Mouse (Mus musculus) small intestine, adult 2 months (tissue): ENCODE data around the gene Plgrkt.

ENCODE experiments used
- CTCF ChIP-seq: fragments of 200-500 bp; IDR thresholded peaks from 2 replicates; pipeline ENCODE4 v1.5.1; 2012; ENCODE audit warnings: low read depth, mild to moderate bottlenecking, control low read depth, inconsistent platforms, low read length, moderate library complexity, mixed read lengths; ENCODE audit not compliant: insufficient replicate concordance, insufficient read length; ENCODE audit errors: extremely low read depth
- POLR2A ChIP-seq: fragments of 200-500 bp; IDR thresholded peaks from 2 replicates; pipeline ENCODE4 v1.6.1; 2012; ENCODE audit warnings: low read depth, mild to moderate bottlenecking, control low read depth, inconsistent platforms, low read length, moderate library complexity

DNA sequence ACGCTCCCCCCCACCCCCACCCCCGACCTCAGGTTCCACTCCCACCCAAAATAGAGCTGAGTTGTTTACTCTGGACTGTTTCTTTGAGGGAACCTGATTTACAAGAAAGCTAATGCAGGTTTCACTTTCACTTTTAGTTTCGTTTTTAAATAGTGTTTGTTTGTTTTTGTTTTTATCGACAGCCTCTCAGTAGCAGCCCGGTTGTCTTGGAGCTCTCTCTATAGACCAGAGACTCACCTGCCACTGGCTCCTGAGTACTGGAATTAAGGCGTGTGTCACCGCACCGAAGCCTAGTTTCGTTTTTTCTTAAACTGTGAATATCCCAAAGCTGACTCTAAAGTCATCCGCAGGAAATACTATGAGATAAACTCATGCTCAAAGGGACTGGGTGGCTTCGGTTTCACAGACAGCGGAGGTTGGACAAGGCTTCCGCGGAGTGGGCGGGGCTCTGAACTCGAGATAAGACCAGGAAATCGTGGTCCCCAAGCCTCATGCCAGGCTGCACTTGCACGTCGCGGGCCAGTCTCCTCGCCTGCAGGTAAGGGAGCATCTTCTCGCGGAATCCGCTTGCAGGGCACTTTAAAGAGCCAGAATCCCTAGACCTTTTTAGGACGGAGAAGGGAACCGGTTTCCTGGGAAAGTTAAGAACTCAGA, at the start of gene Plgrkt, which contains the start of gene Cd274:
- TF ChIP-seq CTCF (no peak), POLR2A (peak; percentile 80)
